ENCODE assay signal across 12 mouse cellular contexts in the genomic region with DNA sequence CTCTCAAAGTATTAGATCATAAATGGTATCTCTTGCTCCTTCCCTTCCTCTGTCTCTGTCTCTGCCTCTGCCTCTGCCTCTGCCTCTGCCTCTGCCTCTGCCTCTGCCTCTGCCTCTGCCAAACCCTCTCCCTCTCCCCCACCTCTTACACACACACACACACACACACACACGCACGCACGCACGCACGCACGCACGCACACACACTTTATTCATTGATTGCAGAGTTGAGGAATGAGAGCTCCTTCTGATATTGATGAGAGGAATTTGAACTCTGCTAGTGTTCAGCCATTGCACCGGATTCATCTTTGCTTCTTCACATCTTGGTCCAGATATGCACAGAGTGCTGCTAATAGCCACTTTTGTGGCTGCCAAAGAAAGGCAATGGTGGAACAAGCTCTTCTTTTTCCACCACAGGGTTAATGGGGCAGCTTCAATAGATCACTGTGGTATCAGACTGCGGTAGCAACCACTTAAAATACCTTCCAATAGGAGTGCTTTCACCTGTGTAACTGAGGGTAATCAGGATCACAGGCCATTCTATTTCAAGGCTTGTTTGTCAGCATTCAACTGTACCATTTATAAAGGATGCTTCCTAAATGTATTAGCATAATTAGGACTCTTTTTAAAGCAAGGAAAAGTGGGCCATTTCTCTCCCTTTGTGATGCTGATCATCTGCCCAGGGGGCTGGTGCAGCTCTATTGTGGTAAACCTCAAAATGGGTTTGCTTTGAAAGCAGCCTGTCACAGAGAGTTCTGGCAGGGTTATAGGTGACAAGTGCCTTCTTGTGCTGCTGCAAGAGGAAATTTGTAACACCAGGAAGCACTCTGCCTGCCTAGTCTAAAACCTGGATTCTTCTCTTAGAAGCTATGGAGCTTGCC.
A peak's percentile ranks its signal among the peaks of the same experiment; 100 is the strongest.
DNase-seq lines count a peak whose midpoint lies in the region; ATAC-seq and TF ChIP-seq lines count a peak whose summit lies in the region.
"Had no signal": no experiment of that assay in that cellular context is flagged by ENCODE, and none has a peak within 500 bp of the region (broad histone marks: within the 10 kb centered on the region; RNA-seq: fewer than 3 reads in every experiment).

No protein-coding gene starts in this region.

- peak; percentile 77 for ATAC-seq in midbrain, embryonic 14.5 days (ENCODE audit: low FRiP score, low TSS enrichment)

- H3K4me3 ChIP-seq in midbrain, embryonic 14.5 days (replicated peaks; ENCODE audit: low read depth, low read length), result no peak overlapping the region
- H3K4me3 ChIP-seq in limb, embryonic 10.5 days, result no peak overlapping the region
- H3K4me3 ChIP-seq: liver, embryonic 15.5 days had no signal

- TF ChIP-seq CTCF in brain, embryonic 14.5 days (IDR thresholded peaks at IDR 0.05; ENCODE audit: borderline replicate concordance, extremely low read depth, insufficient read depth, insufficient read length), result no peak

- no peaks in the 10 kb centered on the region for H3K36me3 ChIP-seq in midbrain, embryonic 14.5 days (ENCODE audit: control insufficient read depth, insufficient read depth, low read length)
- H3K36me3 ChIP-seq in limb, embryonic 10.5 days, result no peaks in the 10 kb centered on the region
- H3K36me3 ChIP-seq: liver, embryonic 15.5 days had no signal

- peak; percentile 97 for DNase-seq in ES-CJ7 (ENCODE audit: low read depth, low spot score)
- peak; percentile 95 for DNase-seq in brain, embryonic 14.5 days (ENCODE audit: low read depth)
- peak; percentile 10 to 27 for DNase-seq in frontal cortex, adult 2 months (ENCODE audit: extremely low spot score in 1 of 2, low spot score in 1 of 2)
- DNase-seq in midbrain, embryonic 14.5 days, result peak; percentile 66
- no peak for DNase-seq in kidney, adult 8-10 months
- no peak for DNase-seq in B cell, adult 2 months
- no peak for DNase-seq in limb, embryonic 10.5 days (ENCODE audit: low spot score)
- no peak for DNase-seq in thymus, postnatal 0 days (ENCODE audit: low spot score)
- DNase-seq: adrenal gland, adult 8-10 months; cerebellum, postnatal 36 days had no signal

- no peak overlapping the region for H3K27ac ChIP-seq in midbrain, embryonic 14.5 days (replicated peaks; ENCODE audit: low read depth, low read length)
- no peak overlapping the region for H3K27ac ChIP-seq in limb, embryonic 10.5 days
- H3K27ac ChIP-seq: liver, embryonic 15.5 days; stomach, postnatal 0 days had no signal

- no peaks in the 10 kb centered on the region for H3K27me3 ChIP-seq in midbrain, embryonic 14.5 days (ENCODE audit: control insufficient read depth, insufficient read depth, low read length)
- no peaks in the 10 kb centered on the region for H3K27me3 ChIP-seq in limb, embryonic 10.5 days (ENCODE audit: low read depth, poor library complexity, severe bottlenecking)
- H3K27me3 ChIP-seq: liver, embryonic 15.5 days had no signal

- H3K9ac ChIP-seq in midbrain, embryonic 14.5 days (replicated peaks; ENCODE audit: low read length), result no peak overlapping the region
- H3K9ac ChIP-seq: liver, embryonic 15.5 days had no signal

- no peaks in the 10 kb centered on the region for H3K9me3 ChIP-seq in midbrain, embryonic 14.5 days (ENCODE audit: control insufficient read depth, low read length)
- H3K9me3 ChIP-seq in limb, embryonic 10.5 days (replicated peaks), result no peaks in the 10 kb centered on the region
- H3K9me3 ChIP-seq: liver, embryonic 15.5 days had no signal

- no peak overlapping the region for H3K4me2 ChIP-seq in midbrain, embryonic 14.5 days (ENCODE audit: low read length)
- H3K4me2 ChIP-seq: liver, embryonic 15.5 days had no signal

- TF ChIP-seq POLR2A in brain, embryonic 14.5 days (IDR thresholded peaks at IDR 0.05; ENCODE audit: borderline replicate concordance, extremely low read depth, insufficient read depth, insufficient read length, poor library complexity, severe bottlenecking), result no peak

- 63% methylated on average over 9 of the region's 9 CpGs for WGBS in midbrain, embryonic 14.5 days
- 77% methylated on average over 9 of the region's 9 CpGs for WGBS in limb, embryonic 10.5 days

- H3K4me1 ChIP-seq in midbrain, embryonic 14.5 days (ENCODE audit: control insufficient read depth, insufficient read depth, low read length), result 0 out of 2 replicates have a peak, but pooled peaks cover 7% of the 10 kb centered on the region
- H3K4me1 ChIP-seq in limb, embryonic 10.5 days, result no peaks in the 10 kb centered on the region
- H3K4me1 ChIP-seq: liver, embryonic 15.5 days had no signal

Comparison
In these comparisons a context has a peak if more than half of its experiments do, and no peak if none do; other contexts are left out.
1. DNase-seq: peak in ES-CJ7 (single experiment), brain, embryonic 14.5 days (single experiment), frontal cortex, adult 2 months (2 of 2) and midbrain, embryonic 14.5 days (single experiment); none in kidney, adult 8-10 months (0 of 2), B cell, adult 2 months (0 of 2), limb, embryonic 10.5 days (single experiment) and thymus, postnatal 0 days (single experiment).